Comparison of ENCODE assay signal across 24 mouse cellular contexts in the genomic region with DNA sequence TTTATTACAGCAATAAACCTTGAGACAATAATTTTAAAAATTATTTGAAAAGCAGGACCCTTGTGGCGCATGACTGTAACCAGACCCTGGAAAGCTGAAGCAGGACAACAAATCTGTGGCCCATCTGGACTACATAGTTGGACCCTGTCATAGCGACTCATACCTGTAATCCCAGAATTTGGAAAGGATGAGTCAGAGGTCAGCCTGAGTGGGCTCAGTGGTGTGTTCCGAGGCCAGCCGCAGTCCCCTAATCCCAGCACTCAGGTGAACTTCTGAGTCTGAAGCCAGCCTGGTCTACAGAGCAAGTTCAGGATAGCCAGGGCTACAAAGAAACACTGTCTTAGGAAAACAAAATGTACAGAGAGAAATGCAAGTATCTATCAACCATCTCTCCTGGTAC.
"Had no signal": no experiment of that assay in that cellular context is flagged by ENCODE, and none has a peak within 500 bp of the region (broad histone marks: within the 10 kb centered on the region; RNA-seq: fewer than 3 reads in every experiment).

No protein-coding gene starts in this region.

- H3K4me2 ChIP-seq: heart, embryonic 11.5 days; heart, embryonic 13.5 days; heart, embryonic 15.5 days; hindbrain, embryonic 13.5 days; hindbrain, embryonic 15.5 days; kidney, embryonic 15.5 days; limb, embryonic 13.5 days; limb, embryonic 15.5 days; liver, embryonic 13.5 days had no signal

- H3K36me3 ChIP-seq: heart, embryonic 13.5 days; heart, embryonic 15.5 days; hindbrain, embryonic 13.5 days; hindbrain, embryonic 15.5 days; kidney, embryonic 15.5 days; limb, embryonic 13.5 days; limb, embryonic 15.5 days; liver, embryonic 13.5 days had no signal

- H3K9me3 ChIP-seq: heart, embryonic 13.5 days; heart, embryonic 15.5 days; hindbrain, embryonic 13.5 days; hindbrain, embryonic 15.5 days; kidney, embryonic 15.5 days; limb, embryonic 13.5 days; limb, embryonic 15.5 days; liver, embryonic 13.5 days had no signal

- H3K4me3 ChIP-seq: heart, adult 2 months; heart, embryonic 13.5 days; heart, embryonic 15.5 days; hindbrain, embryonic 13.5 days; hindbrain, embryonic 15.5 days; kidney, embryonic 15.5 days; limb, embryonic 13.5 days; limb, embryonic 15.5 days; liver, embryonic 13.5 days had no signal

- H3K27ac ChIP-seq: heart, adult 2 months; heart, embryonic 13.5 days; heart, embryonic 15.5 days; hindbrain, embryonic 13.5 days; hindbrain, embryonic 15.5 days; hindbrain, postnatal 0 days; kidney, embryonic 15.5 days; kidney, postnatal 0 days; limb, embryonic 13.5 days; limb, embryonic 15.5 days; liver, embryonic 13.5 days had no signal

- ATAC-seq: hindbrain, postnatal 0 days had no signal

- H3K4me1 ChIP-seq: heart, embryonic 13.5 days; limb, embryonic 15.5 days had no signal

- DNase-seq: gastrocnemius, postnatal 14 days; gastrocnemius, postnatal 36 days; heart, adult 2 months; heart, postnatal 14 days; heart, postnatal 36 days; kidney, adult 11 months; kidney, adult 2 months; kidney, adult 9 months; kidney, postnatal 14 days; kidney, postnatal 36 days; layer of hippocampus, adult 9-11 months; layer of hippocampus, postnatal 36 days; left cerebral cortex, postnatal 4 days; liver, embryonic 13.5 days had no signal

- H3K9ac ChIP-seq: heart, embryonic 13.5 days; heart, embryonic 15.5 days; hindbrain, embryonic 13.5 days; hindbrain, embryonic 15.5 days; kidney, embryonic 15.5 days; limb, embryonic 13.5 days; limb, embryonic 15.5 days; liver, embryonic 13.5 days had no signal

- H3K27me3 ChIP-seq: heart, embryonic 13.5 days; heart, embryonic 15.5 days; hindbrain, embryonic 13.5 days; hindbrain, embryonic 15.5 days; kidney, embryonic 15.5 days; limb, embryonic 15.5 days; liver, embryonic 13.5 days had no signal
